Mouse (Mus musculus) embryo, embryonic 11 days (tissue): Measurements from ENCODE around the gene Lce1d.
"Not testable (repeated sequence)": the region's sequence is repeated elsewhere in the genome, so short reads cannot be mapped to it uniquely, and the experiment has no call there.

Experiments
- DNase-seq: peaks from one replicate; pipeline ENCODE4 v3.0.0-alpha.2; 2015

Gene Lce1d

GRCm38 (mm10) chr3:92687110-92687509 lies at the start of gene Lce1d:
Gene Lce1d (minus strand): TSS chr3:92687210.
- no peak for DNase-seq

GRCm38 (mm10) chr3:92722631-92723030 lies 35.6 kb upstream of the Lce1d start:
- DNase-seq = no peak

- no peak for DNase-seq
Observed at GRCm38 (mm10) chr3:92720250-92720649, 33.2 kb upstream of the Lce1d start, which contains the start of gene Lce1f. Gene Lce1f (minus strand): TSS chr3:92720350.

- DNase-seq = no peak
Observed at GRCm38 (mm10) chr3:92715122-92715521, 28.1 kb upstream of the Lce1d start.

- DNase-seq = no peak
Observed at GRCm38 (mm10) chr3:92708974-92709373, 22.0 kb upstream of the Lce1d start, which contains the start of gene Lce1e. Gene Lce1e (minus strand): TSS chr3:92709074.

GRCm38 (mm10) chr3:92694613-92695012 lies 7.6 kb upstream of the Lce1d start:
- no peak for DNase-seq

- DNase-seq = no peak
Observed at GRCm38 (mm10) chr3:92691688-92692087, 4.7 kb upstream of the Lce1d start.

GRCm38 (mm10) chr3:92689154-92689553 lies 2.1 kb upstream of the Lce1d start:
- not testable (repeated sequence) for DNase-seq

- DNase-seq = no peak
Observed at GRCm38 (mm10) chr3:92678947-92679346, 8.1 kb downstream of the Lce1d start, which contains the start of gene Lce1c. Gene Lce1c (plus strand): TSS chr3:92679247.

- DNase-seq = no peak
Observed at GRCm38 (mm10) chr3:92670215-92670614, 16.8 kb downstream of the Lce1d start, which contains the start of gene Lce1a2. Gene Lce1a2 (minus strand): TSS chr3:92670315.

GRCm38 (mm10) chr3:92656826-92657225 lies 30.2 kb downstream of the Lce1d start, which contains the start of gene Lce1b:
Gene Lce1b (minus strand): TSS chr3:92656926.
- no peak for DNase-seq

GRCm38 (mm10) chr3:92648207-92648606 lies 38.8 kb downstream of the Lce1d start, which contains the start of gene Lce1a1:
Gene Lce1a1 (minus strand): TSS chr3:92648307.
- DNase-seq = no peak

GRCm38 (mm10) chr3:92639854-92640253 lies 47.2 kb downstream of the Lce1d start:
- no peak for DNase-seq

GRCm38 (mm10) chr3:92638653-92638991 lies 48.4 kb downstream of the Lce1d start:
- DNase-seq = no peak

GRCm38 (mm10) chr3:92637745-92638652 lies 49.0 kb downstream of the Lce1d start:
- DNase-seq = no peak
